Mouse (Mus musculus): ENCODE data around the gene Prom1. TPM values are rescaled to one million over a fixed set of nuclear protein-coding genes. Genes with fewer than 3 reads are reported as not detected.

Gene Prom1
- polyA plus RNA-seq, 1 experiment from 2014 or later: 62.7 TPM

- Histone ChIP-seq H3K9ac (no peak overlapping the region), H3K27ac (no peak overlapping the region), H3K4me3 (no peak overlapping the region), H3K36me3 (peaks cover 31% of the 10 kb centered on the region), H3K9me3 (no peaks in the 10 kb centered on the region), H3K4me2 (replicated peaks) (no peak overlapping the region), H3K4me1 (no peaks in the 10 kb centered on the region), H3K27me3 (no peaks in the 10 kb centered on the region)
- ATAC-seq (ENCODE audit: low FRiP score, low read depth): no peak
- 90% methylated on average over 2 of the region's 2 CpGs for whole genome bisulfite sequencing
Observed at GRCm38 (mm10) chr5:43994981-43995380, 106.9 kb downstream of the Prom1 start.

- 57% methylated on average over 6 of the region's 6 CpGs for WGBS
- H3K4me2 ChIP-seq (replicated peaks): no peak overlapping the region
- no peaks in the 10 kb centered on the region for H3K4me1 ChIP-seq
- no peaks in the 10 kb centered on the region for H3K36me3 ChIP-seq
- H3K27me3 ChIP-seq: no peaks in the 10 kb centered on the region
- no peak for ATAC-seq (ENCODE audit: low FRiP score, low read depth)
- no peak overlapping the region for H3K27ac ChIP-seq
- H3K4me3 ChIP-seq: no peak overlapping the region
- no peaks in the 10 kb centered on the region for H3K9me3 ChIP-seq
- no peak overlapping the region for H3K9ac ChIP-seq
Observed at GRCm38 (mm10) chr5:43990316-43990715, 111.5 kb downstream of the Prom1 start.

- H3K9ac ChIP-seq: no peak overlapping the region
- 80% methylated on average over 5 of the region's 5 CpGs for WGBS
- H3K4me1 ChIP-seq: no peaks in the 10 kb centered on the region
- no peak for ATAC-seq (ENCODE audit: low FRiP score, low read depth)
- H3K27me3 ChIP-seq: no peaks in the 10 kb centered on the region
- H3K36me3 ChIP-seq: no peaks in the 10 kb centered on the region
- no peaks in the 10 kb centered on the region for H3K9me3 ChIP-seq
- no peak overlapping the region for H3K4me3 ChIP-seq
- H3K4me2 ChIP-seq (replicated peaks): no peak overlapping the region
- no peak overlapping the region for H3K27ac ChIP-seq
Observed at GRCm38 (mm10) chr5:43989017-43989416, 112.8 kb downstream of the Prom1 start.

- Histone ChIP-seq H3K27me3 (no peaks in the 10 kb centered on the region), H3K4me1 (peaks cover 9% of the 10 kb centered on the region), H3K9me3 (no peaks in the 10 kb centered on the region), H3K4me3 (no peak overlapping the region), H3K4me2 (replicated peaks) (no peak overlapping the region), H3K27ac (no peak overlapping the region), H3K9ac (no peak overlapping the region), H3K36me3 (no peaks in the 10 kb centered on the region)
- no peak for ATAC-seq (ENCODE audit: low FRiP score, low read depth)
Observed at GRCm38 (mm10) chr5:43986212-43986611, 115.6 kb downstream of the Prom1 start.

- no peak overlapping the region for H3K4me3 ChIP-seq
- WGBS: 82% methylated on average over 1 of the region's 1 CpGs
- H3K4me1 ChIP-seq: peaks cover 13% of the 10 kb centered on the region
- no peak overlapping the region for H3K9ac ChIP-seq
- H3K27me3 ChIP-seq: no peaks in the 10 kb centered on the region
- H3K27ac ChIP-seq: no peak overlapping the region
- no peaks in the 10 kb centered on the region for H3K9me3 ChIP-seq
- ATAC-seq (ENCODE audit: low FRiP score, low read depth): no peak
- H3K4me2 ChIP-seq (replicated peaks): no peak overlapping the region
- no peaks in the 10 kb centered on the region for H3K36me3 ChIP-seq
Observed at GRCm38 (mm10) chr5:43982896-43983295, 118.9 kb downstream of the Prom1 start.

- H3K4me2 ChIP-seq (replicated peaks): peak within 1 kb of the TSS; percentile 28
- no peaks in the 10 kb centered on the region for H3K27me3 ChIP-seq
- no peaks in the 10 kb centered on the region for H3K9me3 ChIP-seq
- H3K4me1 ChIP-seq: peaks cover 13% of the 10 kb centered on the region
- 51% methylated on average over 4 of the region's 4 CpGs for whole genome bisulfite sequencing
- no peak within 1 kb of the TSS for H3K27ac ChIP-seq
- H3K9ac ChIP-seq: no peak within 1 kb of the TSS
- ATAC-seq (ENCODE audit: low FRiP score, low read depth): no peak
- no peaks in the 10 kb centered on the region for H3K36me3 ChIP-seq
- no peak within 1 kb of the TSS for H3K4me3 ChIP-seq
Observed at GRCm38 (mm10) chr5:43981620-43982019, 120.2 kb downstream of the Prom1 start, which contains the start of gene Fgfbp1. Gene Fgfbp1 (minus strand): TSS chr5:43981779.

GRCm38 (mm10) chr5:43980397-43980796 is 121.4 kb downstream of the Prom1 start:
- Histone ChIP-seq H3K4me2 (replicated peaks) (no peak overlapping the region), H3K9ac (no peak overlapping the region), H3K4me1 (peaks cover 13% of the 10 kb centered on the region), H3K27me3 (no peaks in the 10 kb centered on the region), H3K27ac (no peak overlapping the region), H3K36me3 (no peaks in the 10 kb centered on the region), H3K4me3 (no peak overlapping the region), H3K9me3 (no peaks in the 10 kb centered on the region)
- ATAC-seq (ENCODE audit: low FRiP score, low read depth): no peak
- WGBS: 69% methylated on average over 2 of the region's 2 CpGs

- H3K27me3 ChIP-seq: no peaks in the 10 kb centered on the region
- H3K9ac ChIP-seq: no peak overlapping the region
- H3K4me1 ChIP-seq: peaks cover 12% of the 10 kb centered on the region
- WGBS: 78% methylated on average over 1 of the region's 1 CpGs
- no peak overlapping the region for H3K4me2 ChIP-seq (replicated peaks)
- no peak overlapping the region for H3K4me3 ChIP-seq
- ATAC-seq (ENCODE audit: low FRiP score, low read depth): no peak
- H3K36me3 ChIP-seq: no peaks in the 10 kb centered on the region
- H3K27ac ChIP-seq: no peak overlapping the region
- no peaks in the 10 kb centered on the region for H3K9me3 ChIP-seq
Observed at GRCm38 (mm10) chr5:43976821-43977561, 124.8 kb downstream of the Prom1 start.

- H3K27ac ChIP-seq: no peak overlapping the region
- no peak overlapping the region for H3K9ac ChIP-seq
- ATAC-seq (ENCODE audit: low FRiP score, low read depth): no peak
- H3K9me3 ChIP-seq: no peaks in the 10 kb centered on the region
- no peak overlapping the region for H3K4me3 ChIP-seq
- H3K36me3 ChIP-seq: no peaks in the 10 kb centered on the region
- no peaks in the 10 kb centered on the region for H3K27me3 ChIP-seq
- whole genome bisulfite sequencing: 82% methylated on average over 6 of the region's 6 CpGs
- no peaks in the 10 kb centered on the region for H3K4me1 ChIP-seq
- H3K4me2 ChIP-seq (replicated peaks): no peak overlapping the region
Observed at GRCm38 (mm10) chr5:43974166-43974565, 127.7 kb downstream of the Prom1 start.

- H3K4me1 ChIP-seq: no peaks in the 10 kb centered on the region
- H3K27me3 ChIP-seq: no peaks in the 10 kb centered on the region
- no peak overlapping the region for H3K9ac ChIP-seq
- no peak overlapping the region for H3K4me3 ChIP-seq
- no peak for ATAC-seq (ENCODE audit: low FRiP score, low read depth)
- no peaks in the 10 kb centered on the region for H3K36me3 ChIP-seq
- H3K4me2 ChIP-seq (replicated peaks): no peak overlapping the region
- no peaks in the 10 kb centered on the region for H3K9me3 ChIP-seq
- 48% methylated on average over 2 of the region's 2 CpGs for WGBS
- H3K27ac ChIP-seq: no peak overlapping the region
Observed at GRCm38 (mm10) chr5:43971156-43971555, 130.7 kb downstream of the Prom1 start.

- H3K4me1 ChIP-seq: no peaks in the 10 kb centered on the region
- no peak overlapping the region for H3K4me3 ChIP-seq
- H3K9ac ChIP-seq: no peak overlapping the region
- no peaks in the 10 kb centered on the region for H3K9me3 ChIP-seq
- no peak overlapping the region for H3K27ac ChIP-seq
- H3K27me3 ChIP-seq: no peaks in the 10 kb centered on the region
- WGBS: 83% methylated on average over 2 of the region's 2 CpGs
- no peak for ATAC-seq (ENCODE audit: low FRiP score, low read depth)
- no peak overlapping the region for H3K4me2 ChIP-seq (replicated peaks)
- no peaks in the 10 kb centered on the region for H3K36me3 ChIP-seq
Observed at GRCm38 (mm10) chr5:43970532-43970931, 131.3 kb downstream of the Prom1 start.

GRCm38 (mm10) chr5:43968634-43969033 is 133.2 kb downstream of the Prom1 start:
- ATAC-seq (ENCODE audit: low FRiP score, low read depth): no peak
- H3K4me2 ChIP-seq (replicated peaks): no peak overlapping the region

GRCm38 (mm10) chr5:43961056-43961455 is 140.8 kb downstream of the Prom1 start:
- no peak for ATAC-seq (ENCODE audit: low FRiP score, low read depth)

More at GRCm38 (mm10) chr5:43968634-43969033, 133.2 kb downstream of the Prom1 start:
- Histone ChIP-seq H3K4me3 (no peak overlapping the region), H3K36me3 (no peaks in the 10 kb centered on the region), H3K9me3 (no peaks in the 10 kb centered on the region), H3K4me1 (no peaks in the 10 kb centered on the region), H3K27me3 (no peaks in the 10 kb centered on the region), H3K9ac (no peak overlapping the region), H3K27ac (no peak overlapping the region)
- 71% methylated on average over 2 of the region's 2 CpGs for WGBS

More at GRCm38 (mm10) chr5:43961056-43961455, 140.8 kb downstream of the Prom1 start:
- Histone ChIP-seq H3K9me3 (no peaks in the 10 kb centered on the region), H3K36me3 (no peaks in the 10 kb centered on the region), H3K9ac (no peak overlapping the region), H3K27ac (no peak overlapping the region), H3K4me1 (no peaks in the 10 kb centered on the region), H3K4me3 (no peak overlapping the region), H3K4me2 (replicated peaks) (no peak overlapping the region), H3K27me3 (no peaks in the 10 kb centered on the region)
- 88% methylated on average over 3 of the region's 3 CpGs for WGBS
